Mouse (Mus musculus): ENCODE measurements at regions not wholly inside any gene's neighbourhood (a gene's known extent, or its start where the extent isn't known, plus 50 kb on each side); places are given as distances from the start of the nearest gene placed in this dataset.
"Not testable (repeated sequence)": the region's sequence is repeated elsewhere in the genome, so short reads cannot be mapped to it uniquely, and the experiment has no call there.

DNA sequence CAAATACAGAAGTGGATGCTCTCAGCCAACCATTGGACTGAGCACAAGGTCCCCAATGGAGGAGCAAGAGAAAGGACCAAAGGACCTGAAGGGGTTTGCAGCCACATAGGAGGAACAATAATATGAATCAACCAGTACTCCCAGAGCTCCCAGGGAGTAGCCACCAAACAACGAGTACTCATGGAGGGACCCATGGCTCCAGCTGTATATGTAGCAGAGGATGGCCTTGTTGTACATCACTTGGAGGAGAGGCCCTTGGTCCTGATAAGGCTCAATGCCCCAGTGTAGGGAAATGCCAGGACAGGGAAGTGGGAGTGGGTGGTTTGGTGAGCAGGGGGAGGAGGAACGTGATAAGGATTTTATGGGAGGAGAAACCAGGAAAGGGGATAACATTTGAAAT is 437.9 kb downstream of the Fign start:
- TF ChIP-seq MYOD1 (IDR thresholded peaks at IDR 0.05; ENCODE audit: control insufficient read depth in 1 of 3, insufficient read length in 2 of 3, low read depth in 2 of 3); E2F4 (IDR thresholded peaks at IDR 0.05; ENCODE audit: insufficient read depth); SRF (IDR thresholded peaks at IDR 0.05; ENCODE audit: control insufficient read depth, insufficient read length, low read depth); POLR2AphosphoS2 (IDR thresholded peaks at IDR 0.05; ENCODE audit: insufficient read length, low read depth); MYOG (IDR thresholded peaks at IDR 0.05; ENCODE audit: control insufficient read depth in 1 of 3, insufficient read depth in 1 of 3, insufficient read length in 2 of 3, low read depth in 2 of 3); TCF3 (IDR thresholded peaks at IDR 0.05; ENCODE audit: insufficient read length, low read depth); CEBPB (IDR thresholded peaks at IDR 0.05; ENCODE audit: insufficient read depth, poor library complexity, severe bottlenecking): not testable (repeated sequence)

Data from myocyte (in vitro differentiated cells).